Mouse (Mus musculus): ENCODE data around the gene Snrnp27. TPM values are rescaled to one million over a fixed set of nuclear protein-coding genes. Genes with fewer than 3 reads are reported as not detected.

Gene Snrnp27
- polyA plus RNA-seq, 1 experiment from 2014 or later = 107 TPM

DNA sequence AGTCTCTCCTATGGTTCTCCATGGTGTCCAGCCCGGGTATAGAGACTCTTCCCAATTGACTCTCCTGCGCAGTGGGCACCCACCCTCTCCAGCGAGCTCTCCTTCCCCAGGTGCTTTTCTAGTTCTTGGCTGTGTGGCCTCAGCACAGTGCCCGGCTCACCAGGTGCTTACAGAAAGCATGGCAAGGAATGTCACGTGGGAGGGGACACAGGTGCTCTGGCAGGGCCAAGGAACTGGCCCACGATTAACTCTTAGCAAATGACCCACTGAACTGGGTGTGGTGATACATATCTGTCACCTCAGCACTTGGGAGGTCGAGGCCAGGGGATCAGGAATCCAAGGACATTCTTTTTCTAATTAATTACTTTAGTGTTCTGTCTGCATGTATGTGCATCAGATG, 38.2 kb downstream of the Snrnp27 start:
- Histone ChIP-seq H3K9ac (ENCODE audit: low read length) (no peak overlapping the region), H3K36me3 (ENCODE audit: control insufficient read depth, insufficient read depth, low read length) (peaks cover 10% of the 10 kb centered on the region; the same call in 1 of the 2 replicates), H3K4me3 (replicated peaks; ENCODE audit: low read length) (no peak overlapping the region), H3K4me2 (ENCODE audit: low read depth, low read length) (no peak overlapping the region), H3K27ac (ENCODE audit: low read length) (no peak overlapping the region), H3K9me3 (replicated peaks; ENCODE audit: control insufficient read depth, low read length) (no peaks in the 10 kb centered on the region), H3K4me1 (ENCODE audit: control insufficient read depth, insufficient read depth, low read length) (no peaks in the 10 kb centered on the region), H3K27me3 (ENCODE audit: control insufficient read depth, insufficient read depth, low read length) (no peaks in the 10 kb centered on the region)
- 62% methylated on average over 7 of the region's 7 CpGs for WGBS
- ATAC-seq (ENCODE audit: insufficient read depth, low FRiP score) = no peak

DNA sequence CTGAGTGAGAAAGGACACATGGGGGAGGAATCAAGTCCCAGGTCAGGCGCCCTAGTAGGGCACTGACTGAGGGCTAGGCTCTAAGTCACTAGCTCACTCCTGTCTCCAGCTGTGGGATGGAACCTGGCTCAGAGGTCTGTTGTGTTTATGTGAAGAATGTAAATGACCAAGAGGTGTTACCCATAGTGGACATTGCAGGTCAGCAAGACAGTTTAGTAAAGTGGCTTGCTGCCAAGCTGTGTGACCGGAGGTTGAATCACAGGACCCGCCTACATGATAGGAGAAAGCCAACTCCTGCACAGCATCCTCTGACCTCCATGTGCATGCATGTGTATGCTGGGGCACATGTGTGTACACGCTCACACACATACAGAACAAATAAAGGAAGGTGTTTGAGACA, 38.8 kb downstream of the Snrnp27 start:
- H3K9ac ChIP-seq (ENCODE audit: low read length) = no peak overlapping the region
- peaks cover 2% of the 10 kb centered on the region; the same call in 1 of the 2 replicates for H3K4me1 ChIP-seq (ENCODE audit: control insufficient read depth, insufficient read depth, low read length)
- no peaks in the 10 kb centered on the region for H3K27me3 ChIP-seq (ENCODE audit: control insufficient read depth, insufficient read depth, low read length)
- no peak for ATAC-seq (ENCODE audit: insufficient read depth, low FRiP score)
- WGBS = 71% methylated on average over 4 of the region's 4 CpGs
- H3K9me3 ChIP-seq (replicated peaks; ENCODE audit: control insufficient read depth, low read length) = no peaks in the 10 kb centered on the region
- no peak overlapping the region for H3K4me3 ChIP-seq (replicated peaks; ENCODE audit: low read length)
- no peak overlapping the region for H3K27ac ChIP-seq (ENCODE audit: low read length)
- peaks cover 4% of the 10 kb centered on the region; the same call in 1 of the 2 replicates for H3K36me3 ChIP-seq (ENCODE audit: control insufficient read depth, insufficient read depth, low read length)
- no peak overlapping the region for H3K4me2 ChIP-seq (ENCODE audit: low read depth, low read length)

DNA sequence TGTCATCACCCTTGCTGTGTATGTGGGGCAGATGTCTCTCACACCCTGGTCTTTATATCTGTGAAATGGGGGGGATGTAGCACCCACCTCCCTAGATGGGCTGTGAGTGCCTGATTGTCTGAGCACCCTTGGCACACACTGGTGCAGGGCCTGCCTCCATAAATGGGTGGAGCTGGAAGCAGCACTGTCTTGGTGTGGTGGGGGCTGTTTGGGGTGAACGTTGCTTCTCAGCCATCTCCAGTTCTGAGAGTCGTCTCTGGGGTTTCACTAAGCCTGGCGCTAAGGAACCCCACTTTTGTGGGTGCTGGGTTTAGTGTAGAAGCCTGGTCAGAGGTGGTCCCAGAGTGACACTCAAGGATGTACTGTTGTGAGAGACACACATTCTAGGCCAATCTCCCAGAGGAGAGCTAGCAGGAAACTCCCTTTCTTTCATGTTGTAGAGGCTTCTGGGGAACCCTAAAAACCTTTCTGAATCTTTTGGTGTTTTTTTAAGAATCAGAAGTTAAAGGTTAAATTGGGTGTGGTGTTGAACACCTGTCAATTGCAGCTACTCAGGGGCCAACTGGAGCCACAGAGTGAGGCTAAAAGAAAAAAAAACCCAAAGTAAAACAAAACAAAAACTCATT, 39.4 kb downstream of the Snrnp27 start:
- no peak overlapping the region for H3K4me2 ChIP-seq (ENCODE audit: low read depth, low read length)
- ATAC-seq (ENCODE audit: insufficient read depth, low FRiP score) = no peak
- H3K4me1 ChIP-seq (ENCODE audit: control insufficient read depth, insufficient read depth, low read length) = peaks cover 2% of the 10 kb centered on the region; the same call in 1 of the 2 replicates
- no peaks in the 10 kb centered on the region for H3K9me3 ChIP-seq (replicated peaks; ENCODE audit: control insufficient read depth, low read length)
- no peak overlapping the region for H3K9ac ChIP-seq (ENCODE audit: low read length)
- 80% methylated on average over 3 of the region's 3 CpGs for WGBS
- no peak overlapping the region for H3K27ac ChIP-seq (ENCODE audit: low read length)
- no peaks in the 10 kb centered on the region for H3K27me3 ChIP-seq (ENCODE audit: control insufficient read depth, insufficient read depth, low read length)
- no peak overlapping the region for H3K4me3 ChIP-seq (replicated peaks; ENCODE audit: low read length)
- no peaks in the 10 kb centered on the region for H3K36me3 ChIP-seq (ENCODE audit: control insufficient read depth, insufficient read depth, low read length)

DNA sequence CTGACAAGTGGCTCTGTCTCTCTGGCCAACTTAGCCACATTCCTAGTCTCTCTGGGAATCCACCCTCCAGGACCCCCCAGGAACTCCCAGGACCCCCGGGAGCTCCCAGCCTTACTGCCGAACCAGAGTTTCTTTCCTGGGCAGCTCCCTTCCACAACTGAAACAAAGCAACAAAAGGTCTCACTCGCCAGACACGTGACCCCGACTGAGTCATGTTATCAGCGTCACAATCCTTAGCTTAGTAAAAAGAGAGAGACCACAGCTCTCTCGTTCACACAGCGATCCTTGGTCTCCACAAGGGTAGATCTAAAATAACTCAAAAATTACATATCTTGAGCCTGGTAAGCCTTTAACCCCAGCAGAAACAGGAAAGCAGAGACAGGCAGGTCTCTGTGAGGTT, 42.6 kb downstream of the Snrnp27 start:
- no peak for ATAC-seq (ENCODE audit: insufficient read depth, low FRiP score)
- H3K27me3 ChIP-seq (ENCODE audit: control insufficient read depth, insufficient read depth, low read length) = no peaks in the 10 kb centered on the region
- no peak overlapping the region for H3K4me3 ChIP-seq (replicated peaks; ENCODE audit: low read length)
- no peaks in the 10 kb centered on the region for H3K36me3 ChIP-seq (ENCODE audit: control insufficient read depth, insufficient read depth, low read length)
- H3K9me3 ChIP-seq (replicated peaks; ENCODE audit: control insufficient read depth, low read length) = no peaks in the 10 kb centered on the region
- peaks cover 6% of the 10 kb centered on the region; the same call in 1 of the 2 replicates for H3K4me1 ChIP-seq (ENCODE audit: control insufficient read depth, insufficient read depth, low read length)
- H3K27ac ChIP-seq (ENCODE audit: low read length) = no peak overlapping the region
- no peak overlapping the region for H3K4me2 ChIP-seq (ENCODE audit: low read depth, low read length)
- 71% methylated on average over 8 of the region's 8 CpGs for WGBS
- no peak overlapping the region for H3K9ac ChIP-seq (ENCODE audit: low read length)

DNA sequence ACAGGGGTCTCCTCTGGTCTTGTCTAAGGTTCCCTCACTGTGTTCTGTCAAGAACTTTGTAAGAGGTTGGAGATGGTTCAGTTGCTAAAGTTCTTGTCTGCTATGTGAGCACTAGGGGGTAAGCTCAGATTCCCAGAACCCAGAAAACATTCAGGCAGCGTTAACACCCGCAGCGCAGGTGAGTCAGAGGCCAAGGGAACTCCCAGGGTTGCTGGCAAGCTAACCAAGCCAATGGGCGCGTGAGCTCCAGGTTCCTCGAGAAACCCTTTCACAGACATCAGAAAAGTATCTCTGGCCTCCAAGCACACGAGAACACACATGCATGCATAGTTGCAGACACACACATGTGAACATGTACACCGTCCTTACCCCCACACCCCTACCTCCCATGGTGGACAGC, 43.5 kb downstream of the Snrnp27 start:
- Histone ChIP-seq H3K4me1 (ENCODE audit: control insufficient read depth, insufficient read depth, low read length) (peaks cover 6% of the 10 kb centered on the region; the same call in 1 of the 2 replicates), H3K27ac (ENCODE audit: low read length) (no peak overlapping the region), H3K4me2 (ENCODE audit: low read depth, low read length) (no peak overlapping the region), H3K9ac (ENCODE audit: low read length) (no peak overlapping the region), H3K4me3 (replicated peaks; ENCODE audit: low read length) (no peak overlapping the region), H3K9me3 (replicated peaks; ENCODE audit: control insufficient read depth, low read length) (no peaks in the 10 kb centered on the region), H3K36me3 (ENCODE audit: control insufficient read depth, insufficient read depth, low read length) (no peaks in the 10 kb centered on the region), H3K27me3 (ENCODE audit: control insufficient read depth, insufficient read depth, low read length) (no peaks in the 10 kb centered on the region)
- ATAC-seq (ENCODE audit: insufficient read depth, low FRiP score) = no peak
- 71% methylated on average over 8 of the region's 8 CpGs for WGBS

DNA sequence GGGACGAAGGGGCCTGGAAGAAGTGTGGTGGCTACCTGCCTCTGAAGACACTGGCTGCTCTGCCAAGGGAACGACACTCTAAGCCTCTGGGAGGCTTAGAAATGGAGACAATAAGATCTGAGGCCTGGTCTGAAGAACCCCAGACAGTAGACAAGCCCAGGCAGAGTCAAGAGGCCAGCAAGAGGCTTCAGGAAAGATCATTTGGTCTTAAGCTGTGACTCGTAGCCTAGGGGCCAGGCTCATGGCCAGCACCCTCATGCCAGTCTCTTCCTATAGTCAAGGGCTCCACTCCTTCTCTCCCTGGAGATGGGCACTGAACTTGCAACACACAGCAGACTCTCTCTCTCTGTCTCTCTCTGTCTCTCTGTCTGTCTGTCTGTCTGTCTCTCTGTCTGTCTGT, 44.2 kb downstream of the Snrnp27 start:
- H3K36me3 ChIP-seq (ENCODE audit: control insufficient read depth, insufficient read depth, low read length) = no peaks in the 10 kb centered on the region
- 66% methylated on average over 3 of the region's 3 CpGs for WGBS
- H3K27ac ChIP-seq (ENCODE audit: low read length) = no peak overlapping the region
- H3K9ac ChIP-seq (ENCODE audit: low read length) = no peak overlapping the region
- peaks cover 6% of the 10 kb centered on the region; the same call in 1 of the 2 replicates for H3K4me1 ChIP-seq (ENCODE audit: control insufficient read depth, insufficient read depth, low read length)
- H3K4me3 ChIP-seq (replicated peaks; ENCODE audit: low read length) = no peak overlapping the region
- no peaks in the 10 kb centered on the region for H3K9me3 ChIP-seq (replicated peaks; ENCODE audit: control insufficient read depth, low read length)
- H3K4me2 ChIP-seq (ENCODE audit: low read depth, low read length) = no peak overlapping the region
- no peak for ATAC-seq (ENCODE audit: insufficient read depth, low FRiP score)
- H3K27me3 ChIP-seq (ENCODE audit: control insufficient read depth, insufficient read depth, low read length) = no peaks in the 10 kb centered on the region

DNA sequence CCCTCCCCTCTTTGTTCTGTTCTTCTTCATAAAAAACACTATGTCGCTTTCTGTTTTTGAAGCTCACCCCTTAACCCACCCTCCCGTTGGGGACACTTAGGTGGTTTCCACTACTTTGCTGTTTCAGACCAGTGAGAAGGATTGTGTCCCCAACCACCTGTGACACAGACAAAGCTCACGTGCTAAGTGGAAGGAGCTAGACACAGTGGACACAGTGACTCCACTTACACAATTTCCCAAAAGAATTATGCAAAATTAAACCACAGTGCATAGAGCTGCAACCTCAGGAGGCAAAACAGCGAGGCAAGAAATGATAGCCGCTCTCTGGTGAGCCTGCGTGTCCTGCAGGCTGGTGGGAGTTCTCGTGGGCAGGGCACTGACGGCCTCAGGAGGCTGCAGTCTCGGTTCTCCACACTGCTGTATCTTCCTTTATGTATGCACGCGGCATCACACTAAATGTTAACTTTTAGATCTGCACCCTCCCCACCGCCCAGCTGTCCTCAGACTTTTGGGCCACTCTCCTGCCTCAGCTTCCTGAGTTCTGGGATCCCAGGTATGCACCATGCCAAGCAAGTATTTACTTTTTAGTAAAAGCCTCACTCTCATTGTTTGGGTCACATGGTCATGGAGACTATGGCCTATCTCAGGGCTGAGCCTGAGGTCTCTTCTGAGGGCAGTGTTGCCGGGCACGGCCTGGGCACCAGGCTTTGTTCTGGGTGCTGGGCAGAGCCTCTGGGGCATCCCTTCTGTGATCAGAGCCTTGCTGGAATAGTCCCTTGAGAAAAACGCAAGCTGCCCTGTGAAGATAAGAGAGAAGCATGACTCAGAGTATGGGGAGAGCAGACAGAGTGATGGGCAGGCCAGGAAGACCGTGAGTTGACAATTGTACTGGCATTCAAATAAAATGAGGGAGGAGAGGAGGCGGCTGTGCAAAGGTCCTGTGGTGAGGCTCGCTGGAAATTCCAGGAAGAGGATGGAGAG, 44.9 kb downstream of the Snrnp27 start:
- H3K27ac ChIP-seq (ENCODE audit: low read length) = no peak overlapping the region
- H3K9me3 ChIP-seq (replicated peaks; ENCODE audit: control insufficient read depth, low read length) = no peaks in the 10 kb centered on the region
- ATAC-seq (ENCODE audit: insufficient read depth, low FRiP score) = peak; percentile 54
- no peaks in the 10 kb centered on the region for H3K27me3 ChIP-seq (ENCODE audit: control insufficient read depth, insufficient read depth, low read length)
- H3K4me2 ChIP-seq (ENCODE audit: low read depth, low read length) = no peak overlapping the region
- no peak overlapping the region for H3K4me3 ChIP-seq (replicated peaks; ENCODE audit: low read length)
- H3K36me3 ChIP-seq (ENCODE audit: control insufficient read depth, insufficient read depth, low read length) = no peaks in the 10 kb centered on the region
- H3K9ac ChIP-seq (ENCODE audit: low read length) = no peak overlapping the region
- 71% methylated on average over 18 of the region's 18 CpGs for WGBS
- peaks cover 6% of the 10 kb centered on the region; the same call in 1 of the 2 replicates for H3K4me1 ChIP-seq (ENCODE audit: control insufficient read depth, insufficient read depth, low read length)

- Histone ChIP-seq H3K27ac (ENCODE audit: low read length) (no peak overlapping the region), H3K4me1 (ENCODE audit: control insufficient read depth, insufficient read depth, low read length) (peaks cover 6% of the 10 kb centered on the region; the same call in 1 of the 2 replicates), H3K9ac (ENCODE audit: low read length) (no peak overlapping the region), H3K27me3 (ENCODE audit: control insufficient read depth, insufficient read depth, low read length) (no peaks in the 10 kb centered on the region), H3K4me3 (replicated peaks; ENCODE audit: low read length) (no peak overlapping the region), H3K9me3 (replicated peaks; ENCODE audit: control insufficient read depth, low read length) (no peaks in the 10 kb centered on the region), H3K36me3 (ENCODE audit: control insufficient read depth, insufficient read depth, low read length) (no peaks in the 10 kb centered on the region), H3K4me2 (ENCODE audit: low read depth, low read length) (no peak overlapping the region)
- WGBS = 19% methylated on average over 2 of the region's 2 CpGs
- no peak for ATAC-seq (ENCODE audit: insufficient read depth, low FRiP score)
Observed at GRCm38 (mm10) chr6:86638434-86638833, 45.9 kb downstream of the Snrnp27 start.

- 85% methylated on average over 2 of the region's 2 CpGs for whole genome bisulfite sequencing
- H3K4me2 ChIP-seq (ENCODE audit: low read depth, low read length) = no peak overlapping the region
- H3K36me3 ChIP-seq (ENCODE audit: control insufficient read depth, insufficient read depth, low read length) = no peaks in the 10 kb centered on the region
- H3K27me3 ChIP-seq (ENCODE audit: control insufficient read depth, insufficient read depth, low read length) = no peaks in the 10 kb centered on the region
- H3K4me1 ChIP-seq (ENCODE audit: control insufficient read depth, insufficient read depth, low read length) = peaks cover 6% of the 10 kb centered on the region; the same call in 1 of the 2 replicates
- ATAC-seq (ENCODE audit: insufficient read depth, low FRiP score) = no peak
- no peak overlapping the region for H3K9ac ChIP-seq (ENCODE audit: low read length)
- no peak overlapping the region for H3K4me3 ChIP-seq (replicated peaks; ENCODE audit: low read length)
- no peaks in the 10 kb centered on the region for H3K9me3 ChIP-seq (replicated peaks; ENCODE audit: control insufficient read depth, low read length)
- no peak overlapping the region for H3K27ac ChIP-seq (ENCODE audit: low read length)
Observed at GRCm38 (mm10) chr6:86637860-86638259, 46.5 kb downstream of the Snrnp27 start.

Data from stomach, embryonic 16.5 days (tissue).